Mouse (Mus musculus): Measurements from ENCODE around the gene Arhgap6. TPM values are rescaled to one million over a fixed set of nuclear protein-coding genes. Genes with fewer than 3 reads are reported as not detected.

The Arhgap6 gene
- polyA plus RNA-seq, 1 experiment = 3.0 TPM

- no peak overlapping the region for H3K27ac ChIP-seq (ENCODE audit: insufficient read depth, low read length)
- no peak overlapping the region for H3K4me3 ChIP-seq (ENCODE audit: extremely low read depth, insufficient read depth, insufficient read length)
- H3K27me3 ChIP-seq (ENCODE audit: control insufficient read depth, insufficient read depth, low read length) = no peaks in the 10 kb centered on the region
- DNase-seq (ENCODE audit: low read depth in 1 of 2, low spot score in 2 of 2) = no peak
- no peaks in the 10 kb centered on the region for H3K36me3 ChIP-seq (ENCODE audit: control insufficient read depth, insufficient read depth, low read length)
- WGBS = 83% methylated on average over 2 of the region's 2 CpGs
- TF ChIP-seq POLR2A (IDR thresholded peaks at IDR 0.05; ENCODE audit: low read depth, low read length) = no peak
- TF ChIP-seq CTCF (IDR thresholded peaks at IDR 0.05; ENCODE audit: extremely low read depth, insufficient read depth, insufficient read length, insufficient replicate concordance) = no peak
- H3K4me1 ChIP-seq (ENCODE audit: control insufficient read depth, insufficient read depth, insufficient read length) = no peaks in the 10 kb centered on the region
Measured at GRCm38 (mm10) chrX:169262212-169262611, 467.3 kb downstream of the Arhgap6 start.

GRCm38 (mm10) chrX:169263433-169264172 is 468.7 kb downstream of the Arhgap6 start:
- Histone ChIP-seq H3K4me3 (ENCODE audit: extremely low read depth, insufficient read depth, insufficient read length) (no peak overlapping the region), H3K4me1 (ENCODE audit: control insufficient read depth, insufficient read depth, insufficient read length) (no peaks in the 10 kb centered on the region), H3K36me3 (ENCODE audit: control insufficient read depth, insufficient read depth, low read length) (no peaks in the 10 kb centered on the region), H3K27me3 (ENCODE audit: control insufficient read depth, insufficient read depth, low read length) (no peaks in the 10 kb centered on the region), H3K27ac (ENCODE audit: insufficient read depth, low read length) (no peak overlapping the region)
- no peak for DNase-seq (ENCODE audit: low read depth in 1 of 2, low spot score in 2 of 2)
- WGBS = 62% methylated on average over 8 of the region's 8 CpGs
- no peak for TF ChIP-seq CTCF (IDR thresholded peaks at IDR 0.05; ENCODE audit: extremely low read depth, insufficient read depth, insufficient read length, insufficient replicate concordance)
- no peak for TF ChIP-seq POLR2A (IDR thresholded peaks at IDR 0.05; ENCODE audit: low read depth, low read length)

- TF ChIP-seq POLR2A (IDR thresholded peaks at IDR 0.05; ENCODE audit: low read depth, low read length) (no peak), CTCF (IDR thresholded peaks at IDR 0.05; ENCODE audit: extremely low read depth, insufficient read depth, insufficient read length, insufficient replicate concordance) (no peak)
- no peak for DNase-seq (ENCODE audit: low read depth in 1 of 2, low spot score in 2 of 2)
- Histone ChIP-seq H3K4me1 (ENCODE audit: control insufficient read depth, insufficient read depth, insufficient read length) (no peaks in the 10 kb centered on the region), H3K4me3 (ENCODE audit: extremely low read depth, insufficient read depth, insufficient read length) (no peak overlapping the region), H3K36me3 (ENCODE audit: control insufficient read depth, insufficient read depth, low read length) (no peaks in the 10 kb centered on the region; the same call in 1 of the 2 replicates), H3K27me3 (ENCODE audit: control insufficient read depth, insufficient read depth, low read length) (no peaks in the 10 kb centered on the region), H3K27ac (ENCODE audit: insufficient read depth, low read length) (no peak overlapping the region)
- 77% methylated on average over 4 of the region's 4 CpGs for WGBS
Measured at GRCm38 (mm10) chrX:169299579-169299978, 504.7 kb downstream of the Arhgap6 start.

- no peak for DNase-seq (ENCODE audit: low read depth in 1 of 2, low spot score in 2 of 2)
Measured at GRCm38 (mm10) chrX:169302271-169303045, 507.6 kb downstream of the Arhgap6 start.

GRCm38 (mm10) chrX:169303945-169304344 is 509.0 kb downstream of the Arhgap6 start:
- Histone ChIP-seq H3K27me3 (ENCODE audit: control insufficient read depth, insufficient read depth, low read length) (no peaks in the 10 kb centered on the region), H3K27ac (ENCODE audit: insufficient read depth, low read length) (no peak overlapping the region), H3K36me3 (ENCODE audit: control insufficient read depth, insufficient read depth, low read length) (no peaks in the 10 kb centered on the region; the same call in 1 of the 2 replicates), H3K4me3 (ENCODE audit: extremely low read depth, insufficient read depth, insufficient read length) (no peak overlapping the region), H3K4me1 (ENCODE audit: control insufficient read depth, insufficient read depth, insufficient read length) (no peaks in the 10 kb centered on the region)
- TF ChIP-seq POLR2A (IDR thresholded peaks at IDR 0.05; ENCODE audit: low read depth, low read length) (no peak), CTCF (IDR thresholded peaks at IDR 0.05; ENCODE audit: extremely low read depth, insufficient read depth, insufficient read length, insufficient replicate concordance) (no peak)
- 49% methylated on average over 3 of the region's 3 CpGs for WGBS
- peak; percentile 8 to 21 for DNase-seq (ENCODE audit: low read depth in 1 of 2, low spot score in 2 of 2)

More at GRCm38 (mm10) chrX:169302271-169303045, 507.6 kb downstream of the Arhgap6 start:
- 80% methylated on average over 26 of the region's 26 CpGs for WGBS
- Histone ChIP-seq H3K4me1 (ENCODE audit: control insufficient read depth, insufficient read depth, insufficient read length) (no peaks in the 10 kb centered on the region), H3K4me3 (ENCODE audit: extremely low read depth, insufficient read depth, insufficient read length) (no peak overlapping the region), H3K27me3 (ENCODE audit: control insufficient read depth, insufficient read depth, low read length) (no peaks in the 10 kb centered on the region), H3K36me3 (ENCODE audit: control insufficient read depth, insufficient read depth, low read length) (no peaks in the 10 kb centered on the region; the same call in 1 of the 2 replicates), H3K27ac (ENCODE audit: insufficient read depth, low read length) (no peak overlapping the region)
- no peak for TF ChIP-seq POLR2A (IDR thresholded peaks at IDR 0.05; ENCODE audit: low read depth, low read length)
- TF ChIP-seq CTCF (IDR thresholded peaks at IDR 0.05; ENCODE audit: extremely low read depth, insufficient read depth, insufficient read length, insufficient replicate concordance) = no peak

DNA sequence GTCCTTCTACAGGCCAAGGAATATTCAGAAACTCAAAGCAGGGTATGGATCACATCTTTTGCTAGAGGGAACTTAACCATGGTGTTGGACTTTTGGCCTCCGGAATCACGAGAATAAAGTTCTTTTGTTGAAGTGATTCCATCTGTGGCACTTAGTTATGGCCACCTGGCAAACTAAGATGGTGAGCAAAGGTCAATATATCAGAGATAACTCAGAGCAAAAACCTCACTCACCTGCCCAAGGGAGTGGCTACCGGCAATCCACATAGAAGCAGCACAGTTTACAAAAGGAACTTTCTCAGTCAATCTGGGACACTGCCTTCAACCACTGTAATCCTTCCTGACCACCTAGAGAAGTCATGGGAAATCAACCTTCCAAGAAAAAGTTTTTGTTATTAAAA is 513.7 kb downstream of the Arhgap6 start:
- 85% methylated on average over 3 of the region's 3 CpGs for whole genome bisulfite sequencing
- no peak for DNase-seq (ENCODE audit: low read depth in 1 of 2, low spot score in 2 of 2)
- no peak overlapping the region for H3K27ac ChIP-seq (ENCODE audit: insufficient read depth, low read length)
- H3K36me3 ChIP-seq (ENCODE audit: control insufficient read depth, insufficient read depth, low read length) = peaks cover 2% of the 10 kb centered on the region; the same call in 1 of the 2 replicates
- no peaks in the 10 kb centered on the region for H3K27me3 ChIP-seq (ENCODE audit: control insufficient read depth, insufficient read depth, low read length)
- no peaks in the 10 kb centered on the region for H3K4me1 ChIP-seq (ENCODE audit: control insufficient read depth, insufficient read depth, insufficient read length)
- TF ChIP-seq CTCF (IDR thresholded peaks at IDR 0.05; ENCODE audit: extremely low read depth, insufficient read depth, insufficient read length, insufficient replicate concordance) (no peak), POLR2A (IDR thresholded peaks at IDR 0.05; ENCODE audit: low read depth, low read length) (no peak)
- no peak overlapping the region for H3K4me3 ChIP-seq (ENCODE audit: extremely low read depth, insufficient read depth, insufficient read length)
